Mouse (Mus musculus) liver, embryonic 14.5 days (tissue): ENCODE measurements around the gene Tex38. TPM values are rescaled to one million over a fixed set of nuclear protein-coding genes. Genes with fewer than 3 reads are reported as not detected.

Source experiments
- ATAC-seq: fragments of 200-750 bp; cut with Nextera tagmentation; 2 replicates; pipeline ENCODE4 v1.8.0; 2017; ENCODE audit warnings: moderate number of reproducible peaks, mild to moderate bottlenecking, moderate library complexity; ENCODE audit not compliant: insufficient read depth
- DNase-seq, 3 experiments: peaks; one replicate each; pipeline ENCODE4 v3.0.0-alpha.2; 2012 to 2013; ENCODE audit warnings: low read depth in 3 of 3, low spot score in 3 of 3
- H3K27ac ChIP-seq: fragments of 300-500 bp; sonication (generic); 2 replicates; pipeline ENCODE4 v1.5.1; 2014; ENCODE audit warnings: moderate library complexity, mild to moderate bottlenecking, control low read depth, inconsistent platforms
- H3K27me3 ChIP-seq: fragments of 300-500 bp; sonication (generic); 2 replicates; pipeline ENCODE4 v1.6.1; 2014; ENCODE audit warnings: mild to moderate bottlenecking, low read length, moderate library complexity; ENCODE audit not compliant: control insufficient read depth, insufficient read depth
- H3K36me3 ChIP-seq: fragments of 300-500 bp; sonication (generic); replicated peaks from 2 replicates; pipeline ENCODE4 v1.6.1; 2014; ENCODE audit warnings: low read depth; ENCODE audit not compliant: control insufficient read depth, insufficient read depth
- H3K4me1 ChIP-seq, 2 experiments: fragments of 200-500 bp in 1 of 2; fragments of 300-500 bp in 1 of 2; sonication (generic) in 1 of 2; replicated peaks; 2 replicates each; pipeline ENCODE4 v1.6.1; 2012 to 2014; ENCODE audit warnings: antibody characterized with exemption in 1 of 2, inconsistent platforms in 1 of 2, low read length in 1 of 2; ENCODE audit not compliant: control insufficient read depth in 2 of 2, insufficient read depth in 2 of 2
- H3K4me2 ChIP-seq: fragments of 300-500 bp; sonication (generic); 2 replicates; pipeline ENCODE4 v1.6.1; 2014; ENCODE audit warnings: low read depth, mild to moderate bottlenecking, control low read depth, moderate library complexity
- H3K4me3 ChIP-seq, 2 experiments: fragments of 200-500 bp in 1 of 2; fragments of 300-500 bp in 1 of 2; sonication (generic) in 1 of 2; 2 replicates each; pipeline ENCODE4 v1.5.1; 2012 to 2014; ENCODE audit warnings: low read depth in 2 of 2, low read length in 2 of 2, mild to moderate bottlenecking in 2 of 2, control low read depth in 1 of 2, inconsistent platforms in 1 of 2, moderate library complexity in 1 of 2; ENCODE audit not compliant: insufficient read depth in 1 of 2
- H3K9ac ChIP-seq: fragments of 300-500 bp; sonication (generic); replicated peaks from 2 replicates; pipeline ENCODE4 v1.6.1; 2014; ENCODE audit warnings: mild to moderate bottlenecking, control low read depth, moderate library complexity
- H3K9me3 ChIP-seq: fragments of 300-500 bp; sonication (generic); 2 replicates; pipeline ENCODE4 v1.6.1; 2016; ENCODE audit warnings: low read length, mixed read lengths; ENCODE audit not compliant: control insufficient read depth
- CTCF ChIP-seq: IDR thresholded peaks from 2 replicates; pipeline ENCODE4 v1.5.1; 2016; ENCODE audit warnings: antibody characterized with exemption, low read depth, control low read depth
- EP300 ChIP-seq: IDR thresholded peaks from 2 replicates; pipeline ENCODE4 v1.6.1; 2016; ENCODE audit warnings: antibody characterized with exemption, low read depth
- WGBS: fragments of 180-500 bp; shearing (Covaris S2); extraction: QIAGEN DNeasy Blood & Tissue Kit; methylation state at CpG from one replicate; pipeline ENCODE4 v1.1.7; 2014; ENCODE audit not compliant: insufficient replicate concordance; 5-methylcytosine and 5-hydroxymethylcytosine counted together
- polyA plus RNA-seq, 2 experiments: library from polyadenylated mRNA; depleted of rRNA in 1 of 2; stranded (reverse) in 1 of 2; unstranded in 1 of 2; fragments of >200 nt; fragmentation: Nextera tagmentation in 1 of 2; extraction: Ambion mirVana in 1 of 2; gene quantifications; 2 replicates each; pipeline versions ENCODE4 v1.2.1 to v1.2.3; 2012 to 2014

Tex38 gene
- polyA plus RNA-seq, 2 experiments, result 0.07 TPM; not detected in 1

DNA sequence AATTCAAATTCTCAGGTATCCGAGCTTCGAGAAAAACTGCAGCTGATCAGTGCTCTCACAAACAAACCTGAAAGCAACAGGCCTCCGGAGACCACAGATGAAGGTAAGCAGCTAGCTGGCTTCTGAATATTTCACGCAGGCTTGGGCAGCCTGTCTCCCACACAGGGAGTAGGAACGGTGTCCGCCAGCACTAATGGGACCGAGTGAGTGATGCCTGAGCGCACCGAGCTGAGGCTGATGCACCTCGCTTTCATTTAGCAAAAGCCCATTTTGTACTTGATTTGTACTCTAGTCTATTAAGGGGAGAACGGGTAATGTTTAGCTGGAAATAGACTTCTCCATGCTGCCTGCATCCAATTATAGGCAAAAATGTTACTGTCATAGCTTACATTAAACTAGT lies 16.2 kb downstream of the Tex38 start:
- H3K9me3 ChIP-seq, result no peaks in the 10 kb centered on the region
- TF ChIP-seq EP300, result no peak
- TF ChIP-seq CTCF, result no peak
- ATAC-seq, result no peak
- H3K4me3 ChIP-seq, result no peak overlapping the region
- no peak overlapping the region for H3K9ac ChIP-seq
- DNase-seq, result no peak
- no peaks in the 10 kb centered on the region for H3K27me3 ChIP-seq
- no peaks in the 10 kb centered on the region for H3K4me1 ChIP-seq
- WGBS, result 86% methylated on average over 11 of the region's 11 CpGs
- no peak overlapping the region for H3K4me2 ChIP-seq
- H3K36me3 ChIP-seq, result peaks cover 11% of the 10 kb centered on the region
- no peak overlapping the region for H3K27ac ChIP-seq

DNA sequence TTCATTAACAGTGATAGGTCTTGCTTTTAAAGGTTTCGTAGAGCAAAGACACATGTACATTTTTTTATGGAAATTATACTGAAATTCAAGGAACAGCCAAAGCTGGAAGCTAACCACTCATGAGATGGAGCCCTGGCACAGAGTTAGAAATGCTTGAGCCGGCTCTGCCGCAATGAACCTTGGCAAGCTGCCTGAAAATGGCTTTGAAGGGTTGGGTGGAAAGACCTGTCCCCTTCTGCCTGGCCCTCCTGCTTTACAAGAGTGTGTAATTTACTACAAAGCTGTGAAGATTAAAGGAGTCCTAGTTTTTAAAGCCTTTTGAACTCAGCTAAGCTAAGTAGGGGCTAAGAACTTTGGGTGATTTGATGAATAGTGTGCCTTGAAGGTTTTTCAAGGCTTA lies 19.6 kb downstream of the Tex38 start:
- H3K27me3 ChIP-seq, result no peaks in the 10 kb centered on the region
- no peak for TF ChIP-seq CTCF
- TF ChIP-seq EP300, result no peak
- H3K9me3 ChIP-seq, result no peaks in the 10 kb centered on the region
- ATAC-seq (no peak), DNase-seq (no peak)
- H3K36me3 ChIP-seq, result peaks cover 5% of the 10 kb centered on the region
- no peaks in the 10 kb centered on the region for H3K4me1 ChIP-seq
- H3K9ac ChIP-seq, result no peak overlapping the region
- WGBS, result 87% methylated on average over 3 of the region's 3 CpGs
- no peak overlapping the region for H3K4me3 ChIP-seq
- H3K27ac ChIP-seq, result no peak overlapping the region
- H3K4me2 ChIP-seq, result no peak overlapping the region

DNA sequence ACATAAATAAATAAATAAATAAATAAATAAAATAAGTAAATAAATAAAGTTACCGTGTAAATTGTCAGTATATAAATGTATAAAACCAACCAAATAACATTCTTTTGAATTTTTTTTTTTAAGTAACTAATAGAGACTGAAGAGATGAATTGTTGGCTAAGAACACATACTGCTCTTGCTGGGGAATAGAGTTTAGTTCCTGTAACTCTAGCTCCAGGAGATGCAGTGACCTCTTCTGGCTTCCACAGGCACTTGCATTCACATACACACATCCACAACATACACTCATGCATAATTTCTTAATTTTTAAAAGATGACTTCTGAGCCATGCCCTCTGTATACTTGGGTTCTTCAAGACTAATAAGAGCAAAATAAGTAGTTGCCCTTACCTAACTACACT lies 26.0 kb downstream of the Tex38 start:
- peaks cover 10% of the 10 kb centered on the region for H3K36me3 ChIP-seq
- no peaks in the 10 kb centered on the region for H3K27me3 ChIP-seq
- H3K9ac ChIP-seq, result no peak overlapping the region
- no peak overlapping the region for H3K4me3 ChIP-seq
- DNase-seq (no peak), ATAC-seq (no peak)
- H3K9me3 ChIP-seq, result no peaks in the 10 kb centered on the region
- no peak overlapping the region for H3K4me2 ChIP-seq
- H3K27ac ChIP-seq, result no peak overlapping the region
- no peaks in the 10 kb centered on the region for H3K4me1 ChIP-seq
- 81% methylated on average over 1 of the region's 1 CpGs for WGBS
- TF ChIP-seq EP300, result no peak
- TF ChIP-seq CTCF, result no peak

DNA sequence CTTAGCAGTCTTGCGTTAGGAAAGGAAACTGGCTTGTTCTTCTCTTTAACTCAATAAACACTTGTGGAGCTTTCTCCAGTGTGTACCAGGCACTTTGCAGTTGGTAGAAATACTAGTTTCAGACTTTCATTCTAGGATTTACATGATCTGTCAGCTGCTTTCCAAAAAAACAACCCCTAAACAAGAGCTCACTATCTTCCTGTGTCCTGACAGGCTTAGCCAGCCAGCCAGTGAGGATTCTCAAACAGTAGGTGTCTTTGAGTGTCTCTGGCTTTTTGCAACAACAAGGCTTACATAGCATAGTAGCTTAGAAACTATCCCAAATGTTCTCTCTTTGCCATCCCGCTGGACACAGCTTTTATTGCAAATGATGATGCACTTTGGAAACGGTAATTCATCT lies 26.7 kb downstream of the Tex38 start:
- H3K9ac ChIP-seq, result no peak overlapping the region
- no peaks in the 10 kb centered on the region for H3K27me3 ChIP-seq
- DNase-seq, result no peak
- H3K9me3 ChIP-seq, result no peaks in the 10 kb centered on the region
- peaks cover 10% of the 10 kb centered on the region for H3K36me3 ChIP-seq
- H3K4me1 ChIP-seq, result no peaks in the 10 kb centered on the region
- ATAC-seq, result no peak
- TF ChIP-seq EP300 (no peak), CTCF (no peak)
- H3K4me2 ChIP-seq, result no peak overlapping the region
- H3K27ac ChIP-seq, result no peak overlapping the region
- H3K4me3 ChIP-seq, result no peak overlapping the region
- 85% methylated on average over 3 of the region's 3 CpGs for WGBS

DNA sequence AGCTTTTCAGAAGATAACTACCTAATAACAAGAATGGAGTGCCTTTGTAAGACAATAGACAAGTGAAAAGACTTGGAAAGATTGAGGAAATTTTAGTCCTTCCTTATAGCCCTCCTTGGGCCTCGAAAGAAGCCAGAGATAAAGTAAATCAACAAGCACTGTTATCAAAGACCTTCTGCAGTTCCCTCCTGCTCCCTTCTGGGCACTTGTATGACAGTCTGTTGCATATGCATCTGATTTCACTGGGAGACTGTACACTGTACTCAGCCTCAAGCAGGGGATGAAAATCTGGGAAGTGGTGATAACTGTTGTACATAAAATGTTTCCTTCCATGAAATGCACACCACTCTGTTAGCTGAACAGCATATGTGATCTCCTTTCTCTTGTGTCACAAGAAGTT lies 31.5 kb downstream of the Tex38 start:
- no peak for ATAC-seq
- H3K9ac ChIP-seq, result no peak overlapping the region

More for the DNA sequence above, 31.5 kb downstream of the Tex38 start:
- no peak overlapping the region for H3K4me2 ChIP-seq
- H3K4me1 ChIP-seq, result no peaks in the 10 kb centered on the region
- H3K4me3 ChIP-seq, result no peak overlapping the region
- no peak for DNase-seq
- peaks cover 10% of the 10 kb centered on the region for H3K36me3 ChIP-seq
- H3K27ac ChIP-seq, result no peak overlapping the region
- no peaks in the 10 kb centered on the region for H3K9me3 ChIP-seq
- no peak for TF ChIP-seq EP300
- no peak for TF ChIP-seq CTCF
- no peaks in the 10 kb centered on the region for H3K27me3 ChIP-seq
- WGBS, result 17% methylated on average over 1 of the region's 1 CpGs
